Mouse (Mus musculus) ES-E14 (cell line): ENCODE measurements around the gene Acaca.

ENCODE experiments used
- HCFC1 ChIP-seq: IDR thresholded peaks from 2 replicates; pipeline ENCODE4 v1.6.1; 2012; ENCODE audit warnings: low read length, inconsistent platforms, borderline replicate concordance; ENCODE audit not compliant: insufficient read depth
- MAFK ChIP-seq: IDR thresholded peaks from 2 replicates; pipeline ENCODE4 v1.6.1; 2014; ENCODE audit warnings: mild to moderate bottlenecking, low read depth, low read length, inconsistent platforms; ENCODE audit not compliant: insufficient read depth
- ZC3H11A ChIP-seq: IDR thresholded peaks from 2 replicates; pipeline ENCODE4 v1.6.1; 2012; ENCODE audit warnings: low read depth, mild to moderate bottlenecking, inconsistent platforms, low read length, borderline replicate concordance

DNA sequence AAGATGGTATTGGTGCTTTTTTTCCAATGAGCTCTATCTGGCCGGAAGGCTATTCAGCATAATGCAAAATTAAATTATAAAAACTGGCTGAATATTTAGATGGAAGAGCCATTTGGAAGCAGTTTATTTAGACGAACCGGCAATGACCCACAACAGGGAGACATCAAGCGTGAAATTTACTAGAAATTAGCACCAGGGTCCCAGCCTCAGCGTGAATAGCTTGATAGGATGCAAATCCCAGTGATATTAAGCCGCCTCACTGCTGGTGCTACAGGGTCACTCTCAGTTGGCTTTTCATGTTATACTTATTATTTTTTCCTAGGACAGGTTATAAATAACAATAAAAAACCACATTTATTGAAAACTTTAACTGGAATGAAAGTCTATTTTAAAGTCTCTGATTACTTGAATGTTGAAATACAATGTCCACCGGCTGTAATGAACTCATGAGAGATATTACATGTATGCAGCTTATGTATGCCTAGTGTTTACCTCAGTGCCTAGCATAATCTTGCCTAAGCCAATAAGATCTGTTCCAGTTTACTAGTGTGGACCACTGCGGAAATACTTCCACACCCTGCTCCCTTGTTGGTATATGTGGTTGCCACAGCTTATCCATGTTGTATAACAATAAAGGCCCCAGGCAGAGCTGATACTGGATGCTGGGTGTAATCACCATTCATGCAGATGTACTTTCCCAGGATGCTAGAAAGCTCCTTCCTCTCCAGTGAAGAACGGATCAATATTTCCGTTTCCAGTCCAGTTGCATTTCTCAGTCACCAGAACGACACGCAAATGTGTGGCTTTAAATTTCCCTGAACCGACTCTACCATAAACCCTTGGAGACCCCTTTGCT lies 247.3 kb downstream of the Acaca start:
- TF ChIP-seq ZC3H11A (no peak), HCFC1 (no peak), MAFK (no peak)
